Mouse (Mus musculus) neural tube, embryonic 14.5 days (tissue): ENCODE measurements around the gene Sytl1. TPM values are rescaled to one million over a fixed set of nuclear protein-coding genes. Genes with fewer than 3 reads are reported as not detected.

Experiments
- ATAC-seq: fragments of 200-750 bp; cut with Nextera tagmentation; 2 replicates; pipeline ENCODE4 v1.8.0; 2017; ENCODE audit warnings: low read depth, mild to moderate bottlenecking, moderate TSS enrichment, moderate library complexity
- H3K27ac ChIP-seq: fragments of 300-500 bp; sonication (generic); 2 replicates; pipeline ENCODE4 v1.5.1; 2014; ENCODE audit warnings: low read depth, mild to moderate bottlenecking, control low read depth, low read length, moderate library complexity, mixed read lengths
- H3K27me3 ChIP-seq: fragments of 300-500 bp; sonication (generic); 2 replicates; pipeline ENCODE4 v1.6.1; 2014; ENCODE audit warnings: low read length; ENCODE audit not compliant: control insufficient read depth, insufficient read depth
- H3K36me3 ChIP-seq: fragments of 300-500 bp; sonication (generic); 2 replicates; pipeline ENCODE4 v1.6.1; 2014; ENCODE audit warnings: low read length, mixed read lengths; ENCODE audit not compliant: control insufficient read depth, insufficient read depth
- H3K4me1 ChIP-seq: fragments of 300-500 bp; sonication (generic); 2 replicates; pipeline ENCODE4 v1.6.1; 2014; ENCODE audit warnings: low read length; ENCODE audit not compliant: control insufficient read depth, insufficient read depth
- H3K4me2 ChIP-seq: fragments of 300-500 bp; sonication (generic); 2 replicates; pipeline ENCODE4 v1.6.1; 2014; ENCODE audit warnings: mild to moderate bottlenecking, low read depth, low read length, control low read depth
- H3K4me3 ChIP-seq: fragments of 300-500 bp; sonication (generic); 2 replicates; pipeline ENCODE4 v1.5.1; 2014; ENCODE audit warnings: low read depth, low read length, control low read depth, mixed read lengths
- H3K9ac ChIP-seq: fragments of 300-500 bp; sonication (generic); replicated peaks from 2 replicates; pipeline ENCODE4 v1.6.1; 2014; ENCODE audit warnings: low read depth, mild to moderate bottlenecking, control low read depth, low read length, mixed read lengths
- H3K9me3 ChIP-seq: fragments of 300-500 bp; sonication (generic); 2 replicates; pipeline ENCODE4 v1.6.1; 2016; ENCODE audit warnings: low read length; ENCODE audit not compliant: control insufficient read depth
- WGBS: fragments of 180-500 bp; shearing (Covaris S2); extraction: QIAGEN DNeasy Blood & Tissue Kit; methylation state at CpG from one replicate; pipeline ENCODE4 v1.1.7; 2014; 5-methylcytosine and 5-hydroxymethylcytosine counted together
- polyA plus RNA-seq: library from polyadenylated mRNA; unstranded; fragments of >200 nt; fragmentation: Nextera tagmentation; extraction: Ambion mirVana; gene quantifications from 2 replicates; pipeline ENCODE4 v1.2.1, GENCODE M21; 2014

Sytl1 gene
- polyA plus RNA-seq: 0.12 and 0.21 TPM in 2 replicates

DNA sequence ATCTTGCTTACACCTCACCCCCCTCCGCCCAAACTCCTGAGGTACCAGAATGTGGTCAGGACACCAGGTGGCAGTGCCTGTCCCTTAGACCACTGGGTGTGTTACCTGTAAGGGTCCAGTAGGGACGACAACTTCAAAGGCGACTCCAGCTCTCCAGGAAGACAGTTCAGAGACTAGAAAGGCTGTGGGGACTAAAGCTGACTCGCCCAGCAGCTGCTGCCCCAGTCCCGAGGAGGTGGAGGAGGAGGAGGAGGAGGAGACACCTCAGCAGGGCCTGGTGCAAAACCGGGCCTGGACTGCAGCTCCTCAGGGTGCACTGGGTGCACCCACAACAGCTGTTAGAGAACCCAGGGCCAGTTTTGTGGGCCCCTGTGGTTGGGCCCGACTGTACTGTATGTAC is at the start of gene Sytl1:
TSS of gene Sytl1 (minus strand) at position 232 of the 400 bp plus-strand sequence.
- no peaks in the 10 kb centered on the region for H3K4me1 ChIP-seq
- ATAC-seq: no peak
- WGBS: 42% methylated on average over 7 of the region's 7 CpGs

DNA sequence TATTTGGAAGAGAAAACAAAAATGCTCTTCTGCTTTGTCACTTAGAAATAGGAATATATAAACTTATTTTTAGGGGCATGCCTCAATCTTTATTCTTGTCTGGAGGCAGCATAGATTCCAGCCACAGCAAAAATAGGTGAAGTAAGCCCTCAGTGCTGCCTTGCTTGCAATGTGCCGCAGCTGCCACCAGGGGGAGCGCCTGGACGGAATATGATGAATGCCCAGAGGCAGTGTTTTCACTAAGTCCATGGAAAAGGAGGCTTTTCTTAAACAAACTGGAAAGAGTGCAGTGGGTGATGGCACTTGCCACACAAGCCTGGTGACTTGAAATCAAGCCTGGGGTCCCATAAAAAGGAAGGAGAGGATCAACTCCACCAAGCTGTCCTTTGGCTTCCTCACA is 47.0 kb upstream of the Sytl1 start:
- WGBS: 0% methylated on average over 3 of the region's 3 CpGs
- H3K9ac ChIP-seq: no peak overlapping the region
- no peak overlapping the region for H3K4me2 ChIP-seq
- H3K27ac ChIP-seq: no peak overlapping the region
- no peaks in the 10 kb centered on the region for H3K9me3 ChIP-seq
- no peaks in the 10 kb centered on the region for H3K36me3 ChIP-seq
- ATAC-seq: no peak
- no peaks in the 10 kb centered on the region for H3K27me3 ChIP-seq
- no peaks in the 10 kb centered on the region for H3K4me1 ChIP-seq
- H3K4me3 ChIP-seq: no peak overlapping the region

More for the DNA sequence above, at the start of gene Sytl1:
- Histone ChIP-seq H3K4me3 (no peak within 1 kb of the TSS), H3K9me3 (no peaks in the 10 kb centered on the region), H3K36me3 (peaks cover 34% of the 10 kb centered on the region), H3K4me2 (no peak within 1 kb of the TSS), H3K27ac (no peak within 1 kb of the TSS), H3K9ac (no peak within 1 kb of the TSS), H3K27me3 (no peaks in the 10 kb centered on the region)

DNA sequence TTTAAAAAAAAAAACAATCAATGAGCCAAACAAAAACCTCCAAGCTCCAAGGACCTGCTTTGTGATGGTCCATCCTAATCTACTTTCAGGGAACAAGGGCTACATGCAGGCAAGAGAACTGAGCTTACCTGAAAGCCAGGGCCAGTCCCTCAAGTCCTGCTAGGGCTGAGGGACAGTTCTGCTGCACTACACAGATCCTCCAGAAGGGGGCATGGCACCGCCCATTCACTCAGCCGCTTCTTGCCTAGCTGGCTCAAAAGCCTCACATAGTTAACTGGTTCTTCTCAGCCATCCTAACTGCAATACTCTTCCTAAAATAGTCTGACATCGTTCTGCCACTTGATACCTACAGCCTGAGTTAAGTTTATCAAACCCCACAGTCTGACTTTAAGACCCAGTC is 44.4 kb upstream of the Sytl1 start:
- H3K27me3 ChIP-seq: no peaks in the 10 kb centered on the region
- H3K4me2 ChIP-seq: no peak overlapping the region
- H3K36me3 ChIP-seq: peaks cover 15% of the 10 kb centered on the region
- WGBS: 44% methylated on average over 3 of the region's 3 CpGs
- H3K9me3 ChIP-seq: no peaks in the 10 kb centered on the region
- no peaks in the 10 kb centered on the region for H3K4me1 ChIP-seq
- no peak overlapping the region for H3K27ac ChIP-seq
- H3K9ac ChIP-seq: no peak overlapping the region
- no peak overlapping the region for H3K4me3 ChIP-seq
- no peak for ATAC-seq

DNA sequence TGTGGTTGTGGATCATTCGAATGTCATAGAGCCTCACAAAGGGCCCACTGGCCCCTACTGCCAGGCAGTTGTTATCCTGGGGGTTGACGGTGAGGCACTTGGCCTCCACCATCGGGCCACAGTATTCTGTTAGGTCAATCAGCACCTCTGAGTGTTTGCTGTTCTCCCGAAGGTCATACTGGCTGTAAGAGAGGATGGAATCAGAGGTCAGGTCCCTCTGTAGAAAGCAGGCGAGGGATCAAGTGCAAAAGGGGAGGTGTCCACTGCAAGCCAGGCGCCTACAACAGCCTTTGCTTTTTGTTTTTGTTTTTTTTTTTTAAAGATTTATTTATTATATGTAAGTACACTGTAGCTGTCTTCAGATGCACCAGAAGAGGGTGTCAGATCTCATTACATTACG is 42.9 kb upstream of the Sytl1 start:
- Histone ChIP-seq H3K36me3 (peaks cover 21% of the 10 kb centered on the region), H3K9ac (no peak overlapping the region), H3K4me2 (no peak overlapping the region), H3K9me3 (no peaks in the 10 kb centered on the region), H3K27ac (no peak overlapping the region), H3K4me1 (no peaks in the 10 kb centered on the region), H3K4me3 (no peak overlapping the region), H3K27me3 (no peaks in the 10 kb centered on the region)
- 87% methylated on average over 7 of the region's 7 CpGs for WGBS
- no peak for ATAC-seq

DNA sequence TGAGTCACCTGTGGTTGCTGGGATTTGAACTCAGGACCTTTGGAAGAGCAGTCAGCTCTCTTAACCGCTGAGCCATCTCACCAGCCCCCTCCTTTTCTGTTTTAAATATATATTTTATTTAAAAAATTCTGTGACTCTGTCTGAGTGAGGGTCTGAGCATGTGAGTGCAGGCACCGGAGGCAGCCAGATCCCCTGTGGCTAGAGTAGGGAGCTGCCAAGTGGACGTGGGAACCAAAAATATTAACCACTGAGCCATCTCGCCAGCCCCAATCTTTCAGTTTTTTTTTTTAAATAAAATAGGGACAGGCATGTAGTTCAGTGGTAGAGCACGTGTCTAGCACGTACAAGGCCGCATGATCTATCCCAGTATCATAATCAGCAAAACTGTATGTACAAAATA is 41.9 kb upstream of the Sytl1 start:
- ATAC-seq: no peak
- peaks cover 27% of the 10 kb centered on the region for H3K36me3 ChIP-seq
- no peak overlapping the region for H3K4me3 ChIP-seq
- no peak overlapping the region for H3K27ac ChIP-seq
- no peaks in the 10 kb centered on the region; the same call in 1 of the 2 replicates for H3K4me1 ChIP-seq
- no peaks in the 10 kb centered on the region for H3K27me3 ChIP-seq
- H3K4me2 ChIP-seq: no peak overlapping the region
- no peaks in the 10 kb centered on the region for H3K9me3 ChIP-seq
- 93% methylated on average over 7 of the region's 7 CpGs for WGBS
- no peak overlapping the region for H3K9ac ChIP-seq

DNA sequence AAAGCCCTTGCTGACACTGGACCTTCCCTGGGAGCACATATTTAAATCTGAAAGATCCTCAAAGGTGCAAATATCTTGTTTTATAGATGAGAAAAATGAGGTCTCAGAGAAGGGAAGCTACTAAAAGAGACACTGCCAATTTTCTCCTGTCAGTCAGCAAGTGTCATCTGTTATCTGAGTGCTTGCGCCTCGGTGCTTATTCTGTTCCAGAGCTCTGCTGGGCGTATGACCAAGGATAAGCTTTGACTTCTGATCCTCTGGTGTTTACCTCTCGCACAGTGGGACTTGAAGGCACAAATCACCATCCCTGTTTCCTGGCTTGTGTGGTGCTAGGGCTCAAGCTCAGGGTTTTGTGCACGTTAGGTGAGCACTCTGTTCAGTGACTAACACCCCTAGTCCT is 39.8 kb upstream of the Sytl1 start:
- Histone ChIP-seq H3K9ac (no peak overlapping the region), H3K9me3 (no peaks in the 10 kb centered on the region), H3K4me2 (no peak overlapping the region), H3K4me1 (peaks cover 16% of the 10 kb centered on the region; the same call in 1 of the 2 replicates), H3K4me3 (no peak overlapping the region), H3K36me3 (peaks cover 27% of the 10 kb centered on the region), H3K27me3 (no peaks in the 10 kb centered on the region), H3K27ac (no peak overlapping the region)
- WGBS: 91% methylated on average over 5 of the region's 5 CpGs
- no peak for ATAC-seq

DNA sequence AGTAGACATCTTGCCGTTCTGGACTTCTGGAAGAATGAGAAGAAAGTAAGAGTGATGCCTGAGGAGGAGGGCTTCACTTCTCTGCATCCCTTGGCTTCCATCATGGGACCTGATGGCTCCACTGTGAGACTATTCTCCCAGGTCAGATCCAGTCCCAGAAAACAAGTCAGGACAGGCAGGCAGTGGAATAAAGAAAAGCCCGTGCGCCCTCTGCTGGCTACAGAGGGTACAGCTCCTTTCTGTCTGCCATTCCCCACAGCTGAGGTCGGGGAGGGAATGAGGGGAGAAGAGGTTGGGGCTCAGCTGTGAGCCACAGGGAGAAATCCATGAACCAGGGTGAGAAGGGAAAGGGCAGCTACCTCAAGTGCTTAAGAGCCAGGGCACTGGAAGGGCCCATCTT is 38.9 kb upstream of the Sytl1 start:
- no peak for ATAC-seq
- Histone ChIP-seq H3K4me2 (no peak overlapping the region), H3K36me3 (peaks cover 27% of the 10 kb centered on the region), H3K4me1 (peaks cover 20% of the 10 kb centered on the region; the same call in 1 of the 2 replicates), H3K27me3 (no peaks in the 10 kb centered on the region), H3K27ac (no peak overlapping the region), H3K9ac (no peak overlapping the region), H3K9me3 (no peaks in the 10 kb centered on the region), H3K4me3 (no peak overlapping the region)
- 23% methylated on average over 4 of the region's 4 CpGs for whole genome bisulfite sequencing

DNA sequence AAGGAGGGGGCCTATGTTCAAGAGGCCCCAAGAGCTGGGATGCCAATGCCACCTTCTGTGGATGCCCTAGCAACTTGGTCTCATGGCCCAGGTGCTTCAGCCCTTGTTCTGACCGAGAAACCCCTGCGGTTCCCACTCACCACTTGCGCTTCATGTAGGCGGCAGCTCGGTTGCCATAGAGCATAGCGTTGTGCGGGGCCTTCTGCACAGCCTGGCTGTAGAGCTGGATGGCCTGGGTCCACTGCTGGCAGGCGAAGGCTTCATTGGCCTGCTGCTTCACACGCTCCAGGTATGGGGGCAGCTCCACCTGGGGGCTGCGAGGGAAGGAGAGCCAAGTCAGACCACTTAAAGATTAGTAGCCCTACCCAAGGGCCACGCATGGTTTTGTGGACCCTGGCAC is 37.5 kb upstream of the Sytl1 start:
- H3K9ac ChIP-seq: no peak overlapping the region
- no peak overlapping the region for H3K4me2 ChIP-seq
- no peaks in the 10 kb centered on the region for H3K9me3 ChIP-seq
- no peak for ATAC-seq
- no peaks in the 10 kb centered on the region for H3K27me3 ChIP-seq
- H3K27ac ChIP-seq: 0 out of 2 replicates have a peak overlapping the region, but pooled peaks have one; percentile 22
- peaks cover 35% of the 10 kb centered on the region for H3K36me3 ChIP-seq
- H3K4me3 ChIP-seq: no peak overlapping the region
- H3K4me1 ChIP-seq: peaks cover 20% of the 10 kb centered on the region; the same call in 1 of the 2 replicates
- 90% methylated on average over 11 of the region's 11 CpGs for WGBS

DNA sequence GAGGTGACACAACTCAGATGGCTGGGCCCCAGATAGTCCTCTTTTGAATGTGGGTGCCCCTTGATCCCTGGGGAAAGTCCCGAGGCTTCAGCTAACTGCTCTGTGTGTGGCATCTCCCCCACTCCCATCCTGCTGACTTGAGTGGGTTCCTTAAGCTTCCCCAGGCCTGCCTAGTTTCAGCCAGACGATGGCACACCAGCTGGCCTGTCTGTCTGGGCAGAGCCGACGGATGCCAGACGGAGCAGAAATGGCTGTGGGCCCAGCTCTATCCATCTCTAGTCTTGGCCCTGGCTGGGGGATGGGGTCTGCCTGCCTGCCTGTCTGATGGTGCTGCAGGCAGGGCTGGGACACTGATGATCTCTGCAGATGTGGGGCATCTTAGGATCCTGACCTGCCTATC is 36.8 kb upstream of the Sytl1 start:
- Histone ChIP-seq H3K9me3 (no peaks in the 10 kb centered on the region), H3K4me2 (no peak overlapping the region), H3K4me3 (no peak overlapping the region), H3K27me3 (no peaks in the 10 kb centered on the region), H3K9ac (no peak overlapping the region), H3K4me1 (peaks cover 20% of the 10 kb centered on the region; the same call in 1 of the 2 replicates), H3K27ac (peak overlapping the region; percentile 69; the same call in 1 of the 2 replicates), H3K36me3 (peaks cover 41% of the 10 kb centered on the region)
- ATAC-seq: peak; percentile 25; the same call in 1 of the 2 replicates
- WGBS: 39% methylated on average over 5 of the region's 5 CpGs
